Mouse (Mus musculus) thymus, adult 2 months (tissue): ENCODE data around the gene Zranb3.

Source experiments
- CTCF ChIP-seq: fragments of 200-500 bp; IDR thresholded peaks from 2 replicates; pipeline ENCODE4 v1.5.1; 2012; ENCODE audit warnings: mild to moderate bottlenecking, control low read depth, low read length, moderate library complexity, borderline replicate concordance; ENCODE audit not compliant: control insufficient read depth, poor library complexity, insufficient read depth; ENCODE audit errors: extremely low read depth
- POLR2A ChIP-seq: fragments of 200-500 bp; IDR thresholded peaks from 2 replicates; pipeline ENCODE4 v1.6.1; 2012; ENCODE audit warnings: mild to moderate bottlenecking, low read length, control low read depth, moderate library complexity; ENCODE audit not compliant: control insufficient read depth, poor library complexity, insufficient read depth; ENCODE audit errors: extremely low read depth

DNA sequence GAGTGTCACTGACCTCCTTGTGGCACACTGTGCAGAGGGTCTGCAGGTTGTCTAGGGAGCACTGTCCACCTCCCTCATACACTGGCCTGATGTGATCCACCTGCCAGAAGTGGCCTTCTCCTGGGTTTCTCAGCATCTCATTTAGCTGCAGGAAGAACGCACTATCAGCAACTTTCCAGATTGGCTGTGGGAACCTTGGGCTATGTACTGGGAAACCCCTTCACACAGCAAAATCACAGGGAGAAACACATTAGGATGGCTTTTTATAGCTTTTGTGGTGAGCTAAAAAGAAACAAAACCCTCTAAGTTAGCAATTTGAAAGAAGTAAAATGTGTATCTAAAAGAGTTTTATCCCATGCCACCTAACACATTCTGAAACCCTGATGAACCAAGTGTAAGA is 146.3 kb downstream of the Zranb3 start:
- TF ChIP-seq CTCF, result no peak
- no peak for TF ChIP-seq POLR2A
